Mouse (Mus musculus) thymus, adult 2 months (tissue): ENCODE results near the gene Lin37. TPM values are rescaled to one million over a fixed set of nuclear protein-coding genes. Genes with fewer than 3 reads are reported as not detected.

Experiments
- DNase-seq: peaks from one replicate; pipeline ENCODE4 v3.0.0; 2021
- H3K27ac ChIP-seq: fragments of 200-500 bp; 2 replicates; pipeline ENCODE4 v1.5.1; 2012; ENCODE audit warnings: low read length, control low read depth; ENCODE audit not compliant: control insufficient read depth, insufficient read depth
- H3K27me3 ChIP-seq: fragments of 200-500 bp; 2 replicates; pipeline ENCODE4 v1.6.1; 2012; ENCODE audit warnings: mild to moderate bottlenecking, low read length, moderate library complexity, mixed read lengths; ENCODE audit not compliant: control insufficient read depth, insufficient read depth
- H3K36me3 ChIP-seq: fragments of 200-500 bp; 2 replicates; pipeline ENCODE4 v1.6.1; 2012; ENCODE audit warnings: mild to moderate bottlenecking, low read length, moderate library complexity; ENCODE audit not compliant: control insufficient read depth, insufficient read depth
- H3K4me1 ChIP-seq: fragments of 200-500 bp; replicated peaks from 2 replicates; pipeline ENCODE4 v1.6.1; 2012; ENCODE audit warnings: low read length; ENCODE audit not compliant: control insufficient read depth, insufficient read depth
- H3K4me3 ChIP-seq: fragments of 200-500 bp; 2 replicates; pipeline ENCODE4 v1.5.1; 2012; ENCODE audit warnings: mild to moderate bottlenecking, low read length, control low read depth, moderate library complexity; ENCODE audit not compliant: control insufficient read depth, insufficient read depth
- CTCF ChIP-seq: fragments of 200-500 bp; IDR thresholded peaks from 2 replicates; pipeline ENCODE4 v1.5.1; 2012; ENCODE audit warnings: mild to moderate bottlenecking, control low read depth, low read length, moderate library complexity, borderline replicate concordance; ENCODE audit not compliant: control insufficient read depth, poor library complexity, insufficient read depth; ENCODE audit errors: extremely low read depth
- POLR2A ChIP-seq: fragments of 200-500 bp; IDR thresholded peaks from 2 replicates; pipeline ENCODE4 v1.6.1; 2012; ENCODE audit warnings: mild to moderate bottlenecking, low read length, control low read depth, moderate library complexity; ENCODE audit not compliant: control insufficient read depth, poor library complexity, insufficient read depth; ENCODE audit errors: extremely low read depth
- WGBS: fragments of 180-500 bp; shearing (Covaris S2); methylation state at CpG from one replicate; pipeline ENCODE4 v1.1.7; 2018; 5-methylcytosine and 5-hydroxymethylcytosine counted together
- polyA plus RNA-seq: library from polyadenylated mRNA; depleted of rRNA; stranded (reverse); fragments of >200 nt; gene quantifications from 2 replicates; pipeline ENCODE4 v1.2.3, GENCODE M21; 2012; rRNA removed

Gene Lin37
- polyA plus RNA-seq, 1 experiment: 78.6 TPM

GRCm38 (mm10) chr7:30520856-30521255 is 38.8 kb downstream of the Lin37 start:
- H3K4me3 ChIP-seq: no peak overlapping the region
- TF ChIP-seq CTCF (no peak), POLR2A (no peak)
- H3K27ac ChIP-seq: no peak overlapping the region
- H3K27me3 ChIP-seq: no peaks in the 10 kb centered on the region
- no peaks in the 10 kb centered on the region for H3K4me1 ChIP-seq
- 88% methylated on average over 5 of the region's 5 CpGs for WGBS
- no peak for DNase-seq
- H3K36me3 ChIP-seq: peaks cover 5% of the 10 kb centered on the region; the same call in 1 of the 2 replicates

DNA sequence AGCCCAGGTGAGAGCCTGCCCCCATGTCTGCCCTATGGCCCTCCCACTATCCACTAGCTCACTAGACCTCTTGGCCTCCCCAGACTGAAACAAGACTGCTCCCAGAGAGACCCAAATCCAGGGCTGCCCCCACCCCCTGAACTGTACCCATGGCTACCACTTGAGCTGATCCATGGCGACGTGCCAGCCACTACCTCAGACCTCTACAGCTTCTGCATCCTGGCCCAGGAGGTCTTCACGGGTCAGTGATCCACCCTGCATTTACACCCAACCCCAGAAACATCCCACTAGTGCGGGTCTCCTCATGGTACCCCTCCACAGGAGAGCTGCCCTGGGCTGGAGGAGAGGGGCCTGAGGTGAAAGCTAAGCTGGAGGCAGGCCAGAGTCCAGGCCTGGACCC is 39.2 kb downstream of the Lin37 start:
- no peaks in the 10 kb centered on the region for H3K27me3 ChIP-seq
- H3K36me3 ChIP-seq: peaks cover 5% of the 10 kb centered on the region; the same call in 1 of the 2 replicates
- TF ChIP-seq CTCF: no peak
- TF ChIP-seq POLR2A: no peak
- H3K27ac ChIP-seq: no peak overlapping the region
- no peak for DNase-seq
- no peaks in the 10 kb centered on the region for H3K4me1 ChIP-seq
- WGBS: 83% methylated on average over 4 of the region's 4 CpGs
- H3K4me3 ChIP-seq: no peak overlapping the region

- no peak for DNase-seq
- H3K27me3 ChIP-seq: no peaks in the 10 kb centered on the region
- 60% methylated on average over 8 of the region's 8 CpGs for WGBS
- peaks cover under 1% of the 10 kb centered on the region; the same call in 1 of the 2 replicates for H3K36me3 ChIP-seq
- no peak overlapping the region for H3K4me3 ChIP-seq
- no peak overlapping the region for H3K27ac ChIP-seq
- no peak for TF ChIP-seq POLR2A
- TF ChIP-seq CTCF: no peak
- H3K4me1 ChIP-seq: no peaks in the 10 kb centered on the region
Observed at GRCm38 (mm10) chr7:30518325-30518724, 41.3 kb downstream of the Lin37 start.

GRCm38 (mm10) chr7:30515003-30515760 is 44.5 kb downstream of the Lin37 start:
- H3K36me3 ChIP-seq: no peaks in the 10 kb centered on the region
- 80% methylated on average over 24 of the region's 24 CpGs for WGBS
- H3K4me3 ChIP-seq: no peak overlapping the region
- TF ChIP-seq CTCF (no peak), POLR2A (no peak)
- no peak for DNase-seq
- H3K27me3 ChIP-seq: no peaks in the 10 kb centered on the region
- no peak overlapping the region for H3K27ac ChIP-seq
- no peaks in the 10 kb centered on the region for H3K4me1 ChIP-seq

DNA sequence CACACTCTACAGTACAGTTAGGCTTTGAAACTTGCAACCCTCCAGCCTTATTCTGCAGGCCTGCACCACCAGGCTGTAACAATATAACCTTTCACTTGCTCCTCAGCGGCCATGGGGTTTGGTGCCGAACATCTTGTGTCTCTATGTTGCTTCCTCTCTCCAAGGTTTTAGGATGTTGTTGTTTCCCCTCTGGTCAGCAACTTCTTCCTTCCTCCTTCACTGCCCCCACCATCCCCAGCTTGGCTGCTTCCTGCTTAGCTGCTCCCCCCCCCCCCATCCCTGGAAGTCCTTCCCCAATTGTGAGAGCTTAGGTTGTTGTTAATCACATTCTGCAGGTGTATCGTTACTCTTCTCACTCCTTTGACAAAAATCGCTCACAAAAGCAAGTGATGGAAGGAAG is 51.6 kb downstream of the Lin37 start:
- H3K4me1 ChIP-seq: no peaks in the 10 kb centered on the region
- H3K27ac ChIP-seq: no peak overlapping the region
- TF ChIP-seq POLR2A: no peak
- no peak for TF ChIP-seq CTCF
- no peaks in the 10 kb centered on the region for H3K36me3 ChIP-seq
- H3K27me3 ChIP-seq: no peaks in the 10 kb centered on the region
- WGBS: 31% methylated on average over 4 of the region's 4 CpGs
- H3K4me3 ChIP-seq: no peak overlapping the region
- no peak for DNase-seq

Other genes starting within 250 kb of the Lin37 start
- gene Syne4, start 245.0 kb downstream of the Lin37 start, polyA plus RNA-seq: 15.4 and 16.8 TPM in 2 replicates
- 0.74 and 0.93 TPM in 2 replicates for gene E130208F15Rik, start 238.1 kb downstream of the Lin37 start, polyA plus RNA-seq
- 26.9 and 31.7 TPM in 2 replicates for gene Sdhaf1, start 235.9 kb downstream of the Lin37 start, polyA plus RNA-seq
- 0.78 and 1.1 TPM in 2 replicates for gene Lrfn3, start 197.1 kb downstream of the Lin37 start, polyA plus RNA-seq
- gene Tyrobp, start 146.1 kb downstream of the Lin37 start, polyA plus RNA-seq: 273 and 417 TPM in 2 replicates
- gene Hcst, start 140.0 kb downstream of the Lin37 start, polyA plus RNA-seq: 212 and 279 TPM in 2 replicates
- 72.8 and 77.4 TPM in 2 replicates for gene Nfkbid, start 138.1 kb downstream of the Lin37 start, polyA plus RNA-seq
- 5.9 and 6.0 TPM in 2 replicates for gene Aplp1, start 114.3 kb downstream of the Lin37 start, polyA plus RNA-seq
- gene Kirrel2, start 102.1 kb downstream of the Lin37 start, polyA plus RNA-seq: 0.05 and 0.15 TPM in 2 replicates
- gene Nphs1, start 101.5 kb downstream of the Lin37 start, polyA plus RNA-seq: 0.19 and 0.38 TPM in 2 replicates
- gene Prodh2, start 66.2 kb downstream of the Lin37 start, polyA plus RNA-seq: 0.13 and 0.62 TPM in 2 replicates
- 156 and 176 TPM in 2 replicates for gene Arhgap33, start 24.8 kb downstream of the Lin37 start, polyA plus RNA-seq
- gene Hspb6, start 7.7 kb downstream of the Lin37 start, polyA plus RNA-seq: 30.0 and 89.6 TPM in 2 replicates
- gene Proser3, start 7.5 kb downstream of the Lin37 start, polyA plus RNA-seq: 36.1 and 36.3 TPM in 2 replicates
- gene U2af1l4, start 3.5 kb upstream of the Lin37 start, polyA plus RNA-seq: 81.5 and 84.2 TPM in 2 replicates
- 7.3 and 8.8 TPM in 2 replicates for gene Gm49396, start 3.5 kb upstream of the Lin37 start, polyA plus RNA-seq
- gene Psenen, start 3.8 kb upstream of the Lin37 start, polyA plus RNA-seq: 130 and 176 TPM in 2 replicates
- 26.1 and 31.7 TPM in 2 replicates for gene Igflr1, start 5.6 kb upstream of the Lin37 start, polyA plus RNA-seq
- 161 and 171 TPM in 2 replicates for gene Kmt2b, start 28.9 kb upstream of the Lin37 start, polyA plus RNA-seq
- 1.9 and 3.2 TPM in 2 replicates for gene Zbtb32, start 39.1 kb upstream of the Lin37 start, polyA plus RNA-seq
- 4.5 and 7.5 TPM in 2 replicates for gene Upk1a, start 53.0 kb upstream of the Lin37 start, polyA plus RNA-seq
- 283 and 388 TPM in 2 replicates for gene Cox6b1, start 66.3 kb upstream of the Lin37 start, polyA plus RNA-seq
- gene Etv2, start 76.0 kb upstream of the Lin37 start, polyA plus RNA-seq: 0.13 TPM in 1 of 2 replicates, not detected in the other
- 117 and 129 TPM in 2 replicates for gene Rbm42, start 90.5 kb upstream of the Lin37 start, polyA plus RNA-seq
- gene Haus5, start 105.2 kb upstream of the Lin37 start, polyA plus RNA-seq: 41.2 and 47.7 TPM in 2 replicates
- gene Pmis2, start 111.8 kb upstream of the Lin37 start, polyA plus RNA-seq: not detected in 2 replicates
- gene 2200002J24Rik, start 139.1 kb upstream of the Lin37 start, polyA plus RNA-seq: 0.28 and 0.82 TPM in 2 replicates
- gene Atp4a, start 152.4 kb upstream of the Lin37 start, polyA plus RNA-seq: 2.7 and 3.8 TPM in 2 replicates
- gene Tmem147, start 169.7 kb upstream of the Lin37 start, polyA plus RNA-seq: 161 and 204 TPM in 2 replicates
- 0.11 and 1.1 TPM in 2 replicates for gene Gapdhs, start 183.8 kb upstream of the Lin37 start, polyA plus RNA-seq
- 3.4 and 4.1 TPM in 2 replicates for gene Sbsn, start 191.6 kb upstream of the Lin37 start, polyA plus RNA-seq
- 26.3 and 35.6 TPM in 2 replicates for gene Dmkn, start 203.9 kb upstream of the Lin37 start, polyA plus RNA-seq
- 11.9 and 18.3 TPM in 2 replicates for gene Krtdap, start 228.1 kb upstream of the Lin37 start, polyA plus RNA-seq